Mouse (Mus musculus) stomach, postnatal 0 days (tissue): ENCODE measurements around the gene Gabrb1. TPM values are rescaled to one million over a fixed set of nuclear protein-coding genes. Genes with fewer than 3 reads are reported as not detected.

ENCODE experiments used
- ATAC-seq: fragments of 200-750 bp; cut with Nextera tagmentation; 2 replicates; pipeline ENCODE4 v1.8.0; 2017; ENCODE audit not compliant: low FRiP score, low TSS enrichment
- DNase-seq: peaks from one replicate; pipeline ENCODE4 v3.0.0-alpha.2; 2016; ENCODE audit warnings: low spot score
- H3K27ac ChIP-seq: fragments of 300-500 bp; sonication (generic); replicated peaks from 2 replicates; pipeline ENCODE4 v1.5.1; 2014; ENCODE audit warnings: mild to moderate bottlenecking, control low read depth
- H3K27me3 ChIP-seq: fragments of 300-500 bp; sonication (generic); 2 replicates; pipeline ENCODE4 v1.6.1; 2014; ENCODE audit warnings: low read length; ENCODE audit not compliant: control insufficient read depth, insufficient read depth
- H3K36me3 ChIP-seq: fragments of 300-500 bp; sonication (generic); 2 replicates; pipeline ENCODE4 v1.6.1; 2014; ENCODE audit warnings: low read length, mixed read lengths; ENCODE audit not compliant: control insufficient read depth, insufficient read depth
- H3K4me1 ChIP-seq: fragments of 300-500 bp; sonication (generic); replicated peaks from 2 replicates; pipeline ENCODE4 v1.6.1; 2014; ENCODE audit warnings: antibody characterized with exemption; ENCODE audit not compliant: control insufficient read depth, insufficient read depth
- H3K4me2 ChIP-seq: fragments of 300-500 bp; sonication (generic); replicated peaks from 2 replicates; pipeline ENCODE4 v1.6.1; 2014; ENCODE audit warnings: low read depth, mild to moderate bottlenecking, control low read depth, moderate library complexity
- H3K4me3 ChIP-seq: fragments of 300-500 bp; sonication (generic); 2 replicates; pipeline ENCODE4 v1.5.1; 2014; ENCODE audit warnings: low read depth, low read length, control low read depth
- H3K9ac ChIP-seq: fragments of 300-500 bp; sonication (generic); 2 replicates; pipeline ENCODE4 v1.6.1; 2014; ENCODE audit warnings: mild to moderate bottlenecking, low read length, control low read depth, mixed read lengths
- H3K9me3 ChIP-seq: fragments of 300-500 bp; sonication (generic); 2 replicates; pipeline ENCODE4 v1.6.1; 2016; ENCODE audit warnings: low read length; ENCODE audit not compliant: control insufficient read depth
- CTCF ChIP-seq: IDR thresholded peaks from 2 replicates; pipeline ENCODE4 v1.5.1; 2016; ENCODE audit warnings: antibody characterized with exemption, low read depth, mild to moderate bottlenecking, moderate library complexity
- EP300 ChIP-seq: optimal IDR thresholded peaks from 2 replicates; pipeline ENCODE3; 2016; ENCODE audit warnings: antibody characterized with exemption
- WGBS: fragments of 180-500 bp; shearing (Covaris S2); extraction: QIAGEN DNeasy Blood & Tissue Kit; methylation state at CpG from one replicate; pipeline ENCODE4 v1.1.7; 2014; 5-methylcytosine and 5-hydroxymethylcytosine counted together
- polyA plus RNA-seq: library from polyadenylated mRNA; unstranded; fragments of >200 nt; fragmentation: Nextera tagmentation; extraction: Ambion mirVana; gene quantifications from 2 replicates; pipeline ENCODE4 v1.2.1, GENCODE M21; 2015

Gabrb1 gene
- polyA plus RNA-seq, 1 experiment from 2014 or later = 0.10 TPM

DNA sequence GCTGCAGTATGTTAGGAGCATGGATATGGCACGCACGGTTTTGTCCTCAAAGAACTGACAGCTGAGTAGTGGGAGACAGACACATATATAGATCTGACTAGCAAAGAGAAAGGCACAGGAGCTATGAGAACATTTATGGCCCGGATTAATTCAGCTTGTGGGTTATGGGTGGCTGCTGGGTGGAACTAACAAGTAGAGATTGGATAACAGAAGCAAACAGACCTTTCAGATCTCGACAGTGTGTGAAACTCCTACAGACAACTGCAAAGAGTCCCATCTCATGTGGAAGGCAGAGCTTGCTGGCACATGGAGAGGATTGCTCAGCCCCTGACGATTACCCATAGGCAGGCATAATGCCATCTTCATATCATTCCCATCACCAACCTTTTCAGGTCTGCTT, 268.4 kb downstream of the Gabrb1 start:
- H3K27me3 ChIP-seq = no peaks in the 10 kb centered on the region
- H3K27ac ChIP-seq = no peak overlapping the region
- no peak for DNase-seq
- no peak overlapping the region for H3K4me3 ChIP-seq
- no peak for ATAC-seq
- H3K4me1 ChIP-seq = no peaks in the 10 kb centered on the region
- TF ChIP-seq CTCF = no peak
- no peak overlapping the region for H3K4me2 ChIP-seq
- no peak overlapping the region for H3K9ac ChIP-seq
- no peaks in the 10 kb centered on the region for H3K9me3 ChIP-seq
- 81% methylated on average over 5 of the region's 5 CpGs for WGBS
- H3K36me3 ChIP-seq = no peaks in the 10 kb centered on the region

DNA sequence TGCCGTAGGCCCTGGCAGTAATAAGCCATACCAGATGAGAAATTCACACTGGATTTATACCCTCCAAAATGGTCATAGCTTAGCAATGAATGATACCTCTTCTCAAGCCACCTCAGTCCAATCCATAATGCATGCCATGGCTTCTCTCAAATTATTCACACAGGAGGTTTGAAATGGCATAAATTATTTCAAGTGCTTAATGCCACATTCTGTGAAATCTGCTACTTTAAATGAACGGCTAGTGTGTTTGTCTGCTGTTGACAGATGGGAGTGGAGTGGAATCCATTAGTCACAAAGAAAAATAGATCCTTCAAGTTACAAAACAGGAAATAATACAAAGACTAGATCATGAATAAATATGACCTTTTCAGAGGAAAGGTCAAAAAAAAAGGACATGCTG, 272.1 kb downstream of the Gabrb1 start:
- Histone ChIP-seq H3K36me3 (no peaks in the 10 kb centered on the region), H3K9me3 (no peaks in the 10 kb centered on the region), H3K27ac (no peak overlapping the region), H3K4me1 (no peaks in the 10 kb centered on the region), H3K27me3 (no peaks in the 10 kb centered on the region), H3K9ac (no peak overlapping the region), H3K4me2 (no peak overlapping the region), H3K4me3 (no peak overlapping the region)
- 66% methylated on average over 2 of the region's 2 CpGs for WGBS
- DNase-seq = no peak
- no peak for ATAC-seq
- TF ChIP-seq EP300 (no peak), CTCF (no peak)

DNA sequence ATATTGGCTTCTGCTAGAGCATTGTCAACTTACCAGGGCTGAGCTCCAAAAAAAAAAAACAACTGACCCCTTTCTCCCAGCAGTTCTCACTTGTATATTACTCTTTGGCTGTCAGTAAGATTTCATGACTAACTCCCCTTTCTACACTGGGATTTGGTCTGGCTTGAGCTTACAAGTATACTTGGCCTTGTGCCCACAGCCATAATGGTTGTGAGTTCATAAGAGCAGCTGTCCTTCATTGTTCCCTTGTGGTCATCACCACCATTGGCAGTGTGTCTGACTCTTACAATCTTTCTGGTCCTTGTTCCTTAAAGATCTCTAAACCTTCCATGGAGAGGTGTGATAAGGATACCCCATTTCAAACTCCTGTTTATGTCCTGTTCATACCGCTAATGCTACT, 293.5 kb downstream of the Gabrb1 start:
- no peak overlapping the region for H3K9ac ChIP-seq
- 90% methylated on average over 1 of the region's 1 CpGs for WGBS

DNA sequence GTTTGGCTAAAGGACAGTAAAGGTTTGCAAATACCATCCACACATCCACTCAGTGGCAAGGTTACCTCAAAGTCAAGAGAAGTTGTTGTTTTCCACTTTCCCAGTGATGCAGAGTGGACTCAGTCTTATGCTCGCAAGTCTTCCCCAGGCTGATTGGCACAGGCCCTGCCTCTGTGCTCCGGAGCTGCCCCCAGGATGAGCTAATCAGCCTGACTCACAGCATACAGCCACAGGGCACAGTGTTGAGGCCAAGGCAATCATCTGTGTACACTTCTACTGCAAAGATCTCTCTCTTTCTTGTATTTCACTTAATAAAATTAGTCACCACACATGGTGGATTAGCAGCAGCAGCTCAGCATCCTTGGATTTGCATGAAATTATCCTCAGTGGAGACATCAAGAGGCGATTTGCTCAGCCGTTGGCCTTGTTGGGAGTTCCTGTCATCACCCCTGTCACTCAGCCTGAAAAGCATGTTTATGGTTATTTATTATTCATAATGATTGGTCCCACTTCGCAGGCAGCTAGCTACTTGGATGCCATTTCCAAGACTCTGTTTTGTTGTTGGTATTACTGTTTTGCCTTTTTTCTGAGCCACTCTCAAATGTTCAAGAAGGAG, 297.3 kb downstream of the Gabrb1 start:
- ATAC-seq = no peak

More for the DNA sequence above, 293.5 kb downstream of the Gabrb1 start:
- Histone ChIP-seq H3K4me3 (no peak overlapping the region), H3K27me3 (no peaks in the 10 kb centered on the region), H3K4me1 (no peaks in the 10 kb centered on the region), H3K9me3 (no peaks in the 10 kb centered on the region), H3K27ac (no peak overlapping the region), H3K36me3 (no peaks in the 10 kb centered on the region), H3K4me2 (no peak overlapping the region)
- no peak for DNase-seq
- TF ChIP-seq CTCF (no peak), EP300 (no peak)
- no peak for ATAC-seq

DNA sequence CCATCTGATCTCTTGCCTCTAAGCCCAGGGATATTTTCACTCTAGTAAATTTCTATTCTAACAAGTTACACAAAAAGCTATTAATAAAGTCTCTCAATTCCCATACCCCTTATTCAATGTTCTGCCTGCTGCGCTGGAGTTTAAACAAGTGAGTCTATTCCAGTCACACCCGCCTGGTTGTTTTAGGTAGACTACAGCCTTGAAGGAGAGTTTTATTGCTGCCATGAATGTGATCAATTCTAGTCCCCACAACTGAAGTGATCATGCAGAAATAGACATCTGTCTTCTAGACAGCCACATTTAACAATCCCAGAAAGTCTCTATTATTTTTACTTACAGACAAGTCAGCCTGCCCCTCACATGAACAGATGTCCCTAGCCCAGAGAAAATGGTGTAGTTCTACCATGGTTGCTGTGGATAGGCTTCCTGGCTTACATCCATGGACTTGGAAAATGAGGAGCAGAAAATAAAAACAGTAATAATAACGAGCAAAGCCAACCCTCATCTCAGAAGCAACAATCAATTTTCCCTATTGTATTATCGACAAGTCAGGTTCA, 307.0 kb downstream of the Gabrb1 start:
- no peak overlapping the region for H3K4me3 ChIP-seq
- H3K4me1 ChIP-seq = no peaks in the 10 kb centered on the region
- WGBS = 83% methylated on average over 4 of the region's 4 CpGs
- TF ChIP-seq CTCF = no peak
- no peak for TF ChIP-seq EP300
- no peak for DNase-seq
- no peak overlapping the region for H3K4me2 ChIP-seq
- H3K36me3 ChIP-seq = no peaks in the 10 kb centered on the region
- no peaks in the 10 kb centered on the region for H3K9me3 ChIP-seq
- no peak overlapping the region for H3K9ac ChIP-seq
- no peaks in the 10 kb centered on the region for H3K27me3 ChIP-seq
- no peak for ATAC-seq
- H3K27ac ChIP-seq = no peak overlapping the region

More for the DNA sequence above, 297.3 kb downstream of the Gabrb1 start:
- no peaks in the 10 kb centered on the region for H3K36me3 ChIP-seq
- 66% methylated on average over 5 of the region's 5 CpGs for WGBS
- no peaks in the 10 kb centered on the region for H3K4me1 ChIP-seq
- no peak overlapping the region for H3K9ac ChIP-seq
- no peak overlapping the region for H3K4me2 ChIP-seq
- no peaks in the 10 kb centered on the region for H3K27me3 ChIP-seq
- no peak for DNase-seq
- no peaks in the 10 kb centered on the region for H3K9me3 ChIP-seq
- TF ChIP-seq CTCF = no peak
- TF ChIP-seq EP300 = no peak
- H3K27ac ChIP-seq = no peak overlapping the region
- no peak overlapping the region for H3K4me3 ChIP-seq

DNA sequence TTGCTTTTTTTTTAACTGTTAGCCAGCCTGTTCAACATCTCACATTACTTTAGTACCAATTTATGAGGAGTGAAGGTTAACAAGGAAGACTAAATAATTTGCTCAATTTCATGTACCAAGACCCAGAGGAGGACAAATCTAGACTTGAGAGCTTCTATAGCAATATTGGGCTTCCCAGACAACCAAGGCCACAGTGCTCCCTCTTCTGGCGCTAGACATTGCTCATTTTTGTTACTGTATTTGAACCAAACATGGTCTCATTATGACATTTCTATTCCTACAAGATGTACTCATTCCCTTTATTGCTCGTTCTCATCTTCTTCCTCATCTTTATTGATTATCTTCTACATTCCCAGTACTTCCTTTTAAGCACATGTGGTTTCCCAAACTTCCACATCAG, 307.6 kb downstream of the Gabrb1 start:
- Histone ChIP-seq H3K27ac (no peak overlapping the region), H3K4me2 (no peak overlapping the region), H3K9ac (no peak overlapping the region), H3K4me3 (no peak overlapping the region), H3K36me3 (no peaks in the 10 kb centered on the region), H3K4me1 (no peaks in the 10 kb centered on the region), H3K27me3 (no peaks in the 10 kb centered on the region), H3K9me3 (no peaks in the 10 kb centered on the region)
- no peak for DNase-seq
- 65% methylated on average over 2 of the region's 2 CpGs for WGBS
- ATAC-seq = no peak
- TF ChIP-seq EP300 = no peak
- peak; percentile 42 for TF ChIP-seq CTCF
